ENCODE assay signal across 8 mouse cellular contexts in genomic region chr3:58690619-58691373, GRCm38 (mm10). TPM values are rescaled to one million over a fixed set of nuclear protein-coding genes. Genes with fewer than 3 reads are reported as not detected.
DNase-seq lines count a peak whose midpoint lies in the region; ATAC-seq and TF ChIP-seq lines count a peak whose summit lies in the region.

No protein-coding gene starts in this region.

- H3K36me3 ChIP-seq in ES-E14 (ENCODE audit: control insufficient read depth, insufficient read depth, low read length, poor library complexity, severe bottlenecking): no peaks in the 10 kb centered on the region
- no peaks in the 10 kb centered on the region for H3K36me3 ChIP-seq in forebrain, embryonic 14.5 days (ENCODE audit: control insufficient read depth, insufficient read depth, low read length)
- H3K36me3 ChIP-seq in neural tube, embryonic 14.5 days (ENCODE audit: control insufficient read depth, insufficient read depth, low read length): no peaks in the 10 kb centered on the region
- no peaks in the 10 kb centered on the region for H3K36me3 ChIP-seq in testis, adult 2 months (ENCODE audit: control insufficient read depth, insufficient read depth, low read length)

- H3K27me3 ChIP-seq in forebrain, embryonic 14.5 days (replicated peaks; ENCODE audit: control insufficient read depth, insufficient read depth, low read length): no peaks in the 10 kb centered on the region
- H3K27me3 ChIP-seq in neural tube, embryonic 14.5 days (ENCODE audit: control insufficient read depth, insufficient read depth, low read length): no peaks in the 10 kb centered on the region
- no peaks in the 10 kb centered on the region for H3K27me3 ChIP-seq in testis, adult 2 months (ENCODE audit: control insufficient read depth, insufficient read depth, low read length)

- ATAC-seq in forebrain, embryonic 14.5 days: peak; percentile 22; the same call in 1 of the 2 replicates
- ATAC-seq in neural tube, embryonic 14.5 days (ENCODE audit: low read depth): peak; percentile 18

- in situ Hi-C loops in ES-E14 (cut with MboI; ENCODE audit: low sequenced_read_pairs in 2 of 2, unreplicated experiment in 2 of 2): no loop called here

- H3K9ac ChIP-seq in ES-E14 (ENCODE audit: insufficient read depth, low read depth, low read length, poor library complexity, severe bottlenecking): peak overlapping the region; percentile 79
- H3K9ac ChIP-seq in forebrain, embryonic 14.5 days (ENCODE audit: low read length): peak overlapping the region; percentile 87
- H3K9ac ChIP-seq in neural tube, embryonic 14.5 days (replicated peaks; ENCODE audit: low read depth, low read length): peak overlapping the region; percentile 93

- no peaks in the 10 kb centered on the region for H3K4me1 ChIP-seq in ES-E14 (ENCODE audit: control insufficient read depth in 2 of 2, insufficient read depth in 2 of 2, low read length in 2 of 2, poor library complexity in 1 of 2)
- peaks cover 13% of the 10 kb centered on the region for H3K4me1 ChIP-seq in forebrain, embryonic 14.5 days (ENCODE audit: control insufficient read depth, insufficient read depth, low read length)
- peaks cover 13% of the 10 kb centered on the region for H3K4me1 ChIP-seq in neural tube, embryonic 14.5 days (ENCODE audit: control insufficient read depth, insufficient read depth, low read length)
- H3K4me1 ChIP-seq in testis, adult 2 months (ENCODE audit: control insufficient read depth, insufficient read depth, low read length): peaks cover 11% of the 10 kb centered on the region

- H3K9me3 ChIP-seq in ES-E14 (ENCODE audit: control insufficient read depth, insufficient read depth, low read depth, low read length): no peaks in the 10 kb centered on the region
- no peaks in the 10 kb centered on the region for H3K9me3 ChIP-seq in forebrain, embryonic 14.5 days (replicated peaks; ENCODE audit: control insufficient read depth, low read length)
- no peaks in the 10 kb centered on the region for H3K9me3 ChIP-seq in neural tube, embryonic 14.5 days (ENCODE audit: control insufficient read depth, low read length)

- WGBS in forebrain, embryonic 14.5 days: 0% methylated on average over 24 of the region's 24 CpGs
- under 1% methylated on average over 24 of the region's 24 CpGs for WGBS in neural tube, embryonic 14.5 days

- peak; percentile 33 for DNase-seq in ES-E14 (ENCODE audit: low read depth, low spot score)
- peak; percentile 93 for DNase-seq in cerebellum, adult 11-12 months
- DNase-seq in forebrain, embryonic 14.5 days (ENCODE audit: low spot score): peak; percentile 78
- peak; percentile 47 for DNase-seq in heart, postnatal 25 days (ENCODE audit: low spot score)
- DNase-seq in layer of hippocampus, adult 18-20 months (ENCODE audit: low spot score in 2 of 2): peak; percentile 42 to 70
- peak; percentile 73 to 76 for DNase-seq in lung, adult 18-20 months

- H3K4me3 ChIP-seq in ES-E14 (ENCODE audit: insufficient read depth in 1 of 2, low read depth in 1 of 2, low read length in 2 of 2, poor library complexity in 1 of 2, severe bottlenecking in 1 of 2): peak overlapping the region; percentile 88 to 91
- H3K4me3 ChIP-seq in forebrain, embryonic 14.5 days (ENCODE audit: low read depth, low read length): peak overlapping the region; percentile 83
- peak overlapping the region; percentile 84 for H3K4me3 ChIP-seq in neural tube, embryonic 14.5 days (ENCODE audit: low read depth, low read length)
- peak overlapping the region; percentile 86 for H3K4me3 ChIP-seq in testis, adult 2 months (ENCODE audit: control insufficient read depth, low read depth, low read length)

- TF ChIP-seq CTCF in testis, adult 2 months (IDR thresholded peaks at IDR 0.05; ENCODE audit: control insufficient read depth, insufficient read depth, insufficient replicate concordance, low read depth, low read length): no peak

- intact Hi-C loops in heart, postnatal 25 days (cut with DNase I): loop anchor here (5.0 kb wide), 2 partner anchors 113 to 273 kb away; partner anchors contain the start of gene Selenot

- TF ChIP-seq POLR2A in testis, adult 2 months (IDR thresholded peaks at IDR 0.05; ENCODE audit: control insufficient read depth, low read depth, low read length): 0 out of 2 replicates have a peak, but pooled peaks have one; percentile 21

- H3K27ac ChIP-seq in ES-E14 (ENCODE audit: insufficient read depth, low read depth, low read length, poor library complexity, severe bottlenecking): no peak overlapping the region
- H3K27ac ChIP-seq in forebrain, embryonic 14.5 days (ENCODE audit: low read depth, low read length): 0 out of 2 replicates have a peak overlapping the region, but pooled peaks have one; percentile 21
- H3K27ac ChIP-seq in neural tube, embryonic 14.5 days (ENCODE audit: low read depth, low read length): peak overlapping the region; percentile 88; the same call in 1 of the 2 replicates
- H3K27ac ChIP-seq in testis, adult 2 months (ENCODE audit: control insufficient read depth, insufficient read depth, low read depth, low read length): peak overlapping the region; percentile 91

- H3K4me2 ChIP-seq in forebrain, embryonic 14.5 days (ENCODE audit: low read length): peak overlapping the region; percentile 93
- peak overlapping the region; percentile 85 for H3K4me2 ChIP-seq in neural tube, embryonic 14.5 days (ENCODE audit: low read depth, low read length)

TF ChIP-seq in ES-E14, 5 proteins besides CTCF, POLR2A, EP300 and RAD21:
- TF ChIP-seq HCFC1 (IDR thresholded peaks at IDR 0.05; ENCODE audit: borderline replicate concordance, insufficient read depth, low read length) (no peak), CHD2 (IDR thresholded peaks at IDR 0.05; ENCODE audit: low read depth, low read length) (no peak), ZNF384 (IDR thresholded peaks at IDR 0.05; ENCODE audit: low read depth, low read length) (no peak), ZC3H11A (IDR thresholded peaks at IDR 0.05; ENCODE audit: borderline replicate concordance, low read depth, low read length) (no peak), MAFK (IDR thresholded peaks at IDR 0.05; ENCODE audit: insufficient read depth, low read depth, low read length) (no peak)

RNA-seq across cellular contexts. Expression of gene Siah2, which starts 1.4 kb away (rescaled TPM):
- 4.3 and 5.8 TPM in 2 replicates for total RNA-seq in ES-E14 (2012; rRNA removed)
- polyA plus RNA-seq in forebrain, embryonic 14.5 days (2014; fragmentation: Nextera tagmentation; extraction: Ambion mirVana): 6.9 and 7.6 TPM in 2 replicates
- total RNA-seq in heart, postnatal 25 days (2021): 10 to 100 TPM in 1 of 2 experiments, 1 to 10 TPM in 1; 8.4 to 11.5 TPM
- 10 to 100 TPM; 17.4 to 17.5 TPM for total RNA-seq in layer of hippocampus, adult 18-20 months (2021)
- 12.1 and 14.3 TPM in 2 replicates for polyA plus RNA-seq in neural tube, embryonic 14.5 days (2014; fragmentation: Nextera tagmentation; extraction: Ambion mirVana)
- polyA plus RNA-seq in testis, adult 2 months (2012; rRNA removed): 136 and 152 TPM in 2 replicates

RNA-seq across cellular contexts. Expression of gene Erich6, which starts 53.8 kb away (rescaled TPM):
- total RNA-seq in ES-E14 (2012; rRNA removed): not detected in 2 replicates
- polyA plus RNA-seq in forebrain, embryonic 14.5 days (2014; fragmentation: Nextera tagmentation; extraction: Ambion mirVana): 0.10 and 0.13 TPM in 2 replicates
- not detected for total RNA-seq in heart, postnatal 25 days (2021)
- under 1 TPM; 0.74 to 0.86 TPM for total RNA-seq in layer of hippocampus, adult 18-20 months (2021)
- 0.23 and 0.29 TPM in 2 replicates for polyA plus RNA-seq in neural tube, embryonic 14.5 days (2014; fragmentation: Nextera tagmentation; extraction: Ambion mirVana)
- polyA plus RNA-seq in testis, adult 2 months (2012; rRNA removed): 42.8 and 45.1 TPM in 2 replicates

Comparison
In these comparisons a context has a peak if more than half of its experiments do, and no peak if none do; other contexts are left out.
1. DNase-seq: peak in every context shown above with its lines; median percentile 93 in cerebellum, adult 11-12 months; 78 in forebrain, embryonic 14.5 days; 74 in lung, adult 18-20 months; 56 in layer of hippocampus, adult 18-20 months; 47 in heart, postnatal 25 days; 33 in ES-E14.